Mouse (Mus musculus): ENCODE results near the gene Ubiad1. TPM values are rescaled to one million over a fixed set of nuclear protein-coding genes. Genes with fewer than 3 reads are reported as not detected.

Gene Ubiad1
- total RNA-seq, 2 experiments from 2014 or later = 17.6 to 18.5 TPM

DNA sequence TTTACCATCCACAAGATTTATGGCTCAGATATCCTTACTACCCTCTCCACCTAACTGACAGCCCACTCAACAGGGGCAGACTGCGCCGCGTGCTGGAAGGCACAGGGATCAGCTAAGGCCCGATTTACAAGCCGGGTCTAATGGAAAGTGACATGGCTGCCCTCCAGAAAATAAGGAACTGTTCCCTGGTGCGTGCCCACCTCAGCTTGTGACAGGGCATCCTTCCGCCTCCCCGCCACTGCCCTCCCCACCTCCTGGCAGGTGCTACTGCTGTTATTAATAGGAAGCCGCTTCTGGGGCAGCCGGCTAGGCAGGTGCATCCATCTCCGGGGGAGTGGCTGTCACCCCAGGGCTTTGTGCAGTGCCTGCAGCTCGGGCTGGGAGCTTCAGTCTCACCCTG lies 41.2 kb downstream of the Ubiad1 start:
- no peak for DNase-seq

DNA sequence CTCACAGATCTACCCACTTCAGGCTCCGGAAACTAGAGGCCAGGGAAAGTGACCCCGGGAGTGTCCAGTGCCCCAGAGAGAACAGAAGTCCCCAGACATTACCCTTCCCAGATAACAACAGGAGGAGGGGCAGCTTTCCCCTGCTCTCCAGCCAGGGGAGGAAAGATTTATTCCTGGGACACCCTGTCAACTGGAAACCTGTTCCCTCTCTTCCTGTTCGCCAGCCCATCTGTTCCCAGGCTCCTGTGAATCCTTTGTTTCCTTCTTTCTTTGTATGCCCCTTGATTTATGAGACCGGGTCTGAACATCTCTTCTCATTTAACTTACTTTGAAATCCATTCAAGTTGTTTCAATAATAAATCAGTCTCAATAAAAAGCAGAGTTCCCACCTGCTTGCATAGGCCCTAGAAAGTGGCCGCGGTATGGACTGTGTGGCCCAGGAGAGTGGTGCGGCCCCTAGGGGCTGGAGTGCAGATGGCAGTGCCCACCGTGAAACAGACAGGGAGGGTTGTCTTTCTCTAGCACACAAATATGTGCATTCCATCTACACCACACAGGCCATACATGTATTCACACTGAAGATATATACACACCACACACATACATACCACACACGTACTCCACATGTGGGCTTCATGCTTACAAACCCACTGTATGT lies 45.0 kb downstream of the Ubiad1 start:
- no peak for DNase-seq

DNA sequence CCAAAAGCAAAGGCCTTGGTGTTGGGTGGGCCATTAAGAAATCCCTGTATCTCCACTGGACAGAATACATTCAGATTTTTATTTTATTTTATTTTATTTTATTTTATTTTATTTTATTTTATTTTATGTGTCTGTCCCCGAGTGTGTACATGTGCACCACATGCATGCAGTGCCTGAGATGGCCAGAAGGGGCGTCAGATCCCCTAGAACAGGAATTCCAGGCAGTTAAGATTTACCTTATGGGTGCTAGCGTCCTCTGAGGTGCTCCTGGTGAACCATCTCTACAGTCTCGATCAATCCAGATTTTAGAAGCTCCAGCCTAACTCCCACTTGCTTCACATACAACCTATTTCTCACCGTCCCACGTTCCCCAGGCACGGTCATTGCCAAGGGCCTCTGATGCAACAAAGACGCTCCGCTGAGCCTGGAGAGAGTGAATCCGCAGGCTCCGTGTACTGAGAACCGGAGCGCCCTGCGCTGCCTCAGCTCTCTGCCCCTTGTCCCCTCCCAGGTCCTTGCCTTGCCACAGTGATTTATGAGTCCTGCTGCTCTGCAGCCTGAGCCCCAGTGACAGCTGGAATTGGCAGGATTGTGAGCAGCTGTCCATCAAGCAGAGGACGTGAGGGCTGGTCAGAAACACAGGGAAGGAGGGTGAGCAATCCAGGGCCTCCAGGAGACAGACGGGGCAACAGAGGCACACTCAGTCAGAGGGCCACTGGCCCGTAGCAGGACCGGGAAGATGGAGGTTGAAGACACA lies 46.9 kb downstream of the Ubiad1 start:
- DNase-seq = peak; percentile 16

DNA sequence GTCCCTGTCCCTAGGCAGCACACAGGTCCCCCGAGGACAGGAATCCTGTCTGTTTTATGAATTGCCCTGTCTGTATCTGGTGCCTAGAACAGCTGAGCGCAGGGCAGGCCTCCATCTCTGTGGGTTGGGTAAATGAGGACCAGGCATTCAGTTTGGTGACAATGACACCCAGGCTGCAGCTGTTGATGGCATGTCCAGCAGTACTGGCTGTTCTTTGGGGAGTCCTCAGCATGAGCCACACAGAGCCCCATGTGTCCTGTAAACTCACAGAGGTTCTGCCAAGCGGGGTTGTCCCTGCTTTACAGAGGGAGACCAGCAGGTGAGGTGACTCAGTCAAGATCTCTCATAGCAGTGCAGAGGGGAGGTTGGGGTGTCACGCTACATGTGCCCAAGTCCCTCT lies 47.5 kb downstream of the Ubiad1 start:
- DNase-seq = no peak

DNA sequence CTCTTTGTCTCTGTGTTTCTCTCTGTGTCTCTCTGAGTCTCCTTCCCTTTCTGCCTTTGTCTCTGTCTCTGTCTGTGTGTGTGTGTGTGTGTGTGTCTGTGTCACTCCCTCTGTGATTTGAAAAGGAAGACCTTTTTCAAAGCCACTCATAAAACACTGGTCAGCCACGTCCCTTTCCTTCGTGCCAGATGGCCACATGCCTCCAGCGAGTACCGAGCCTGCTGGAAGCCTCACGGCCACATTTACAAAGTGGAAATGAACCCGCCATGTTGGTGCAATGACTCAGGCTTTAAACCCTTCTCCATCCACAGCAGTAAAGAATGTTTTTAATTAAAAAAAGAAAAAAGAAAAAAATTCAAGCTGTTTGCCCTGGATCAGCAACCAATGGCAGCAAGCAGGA lies 48.7 kb downstream of the Ubiad1 start:
- no peak for DNase-seq

DNA sequence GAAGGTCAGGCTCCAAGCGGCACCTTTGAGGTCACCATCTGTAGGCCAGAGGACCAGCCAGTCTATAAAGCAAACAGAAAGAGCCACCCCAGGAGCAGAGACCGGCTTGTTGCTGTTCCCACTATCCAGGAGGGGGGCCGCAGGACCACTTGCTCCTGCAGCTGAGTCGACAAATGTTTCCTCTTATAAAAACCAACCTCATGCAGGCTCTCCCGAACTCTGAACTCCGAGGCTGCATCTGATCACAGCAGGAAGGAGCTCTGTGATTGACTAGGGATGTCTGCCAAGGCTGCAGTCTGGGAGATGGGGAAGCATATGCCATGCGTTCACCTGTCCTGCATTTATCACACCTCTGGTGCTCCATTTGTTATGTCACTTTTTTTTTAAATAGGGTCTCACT lies 49.4 kb downstream of the Ubiad1 start:
- no peak for DNase-seq

DNA sequence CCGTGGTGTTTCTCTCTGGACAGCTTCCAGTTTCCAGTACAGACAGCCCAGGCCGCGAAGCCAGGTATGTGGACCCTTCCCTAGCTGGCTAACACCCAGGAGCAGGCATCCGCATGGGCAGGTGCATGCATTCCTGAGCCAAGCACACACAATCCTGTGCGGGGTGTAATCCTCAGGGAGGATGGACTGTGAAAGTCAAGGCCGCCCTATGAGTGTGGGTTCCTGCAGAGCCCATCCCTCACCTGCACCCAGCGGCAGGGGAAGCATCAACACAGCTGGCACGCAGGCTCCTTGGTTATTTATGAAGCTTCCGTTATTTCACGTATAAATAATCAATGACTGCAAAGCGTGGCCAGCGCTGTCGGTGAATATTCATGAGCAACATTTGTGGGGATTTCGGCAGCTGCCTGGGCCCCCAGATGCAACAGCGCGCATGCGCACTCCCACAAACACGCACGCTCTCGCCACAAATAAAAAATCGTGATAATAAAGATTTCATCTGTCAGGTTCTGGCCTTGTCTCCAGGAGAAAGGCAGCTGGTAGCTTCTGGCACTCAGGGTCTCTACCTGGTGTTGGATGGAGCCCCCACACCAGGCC lies 52.8 kb downstream of the Ubiad1 start:
- DNase-seq = no peak

DNA sequence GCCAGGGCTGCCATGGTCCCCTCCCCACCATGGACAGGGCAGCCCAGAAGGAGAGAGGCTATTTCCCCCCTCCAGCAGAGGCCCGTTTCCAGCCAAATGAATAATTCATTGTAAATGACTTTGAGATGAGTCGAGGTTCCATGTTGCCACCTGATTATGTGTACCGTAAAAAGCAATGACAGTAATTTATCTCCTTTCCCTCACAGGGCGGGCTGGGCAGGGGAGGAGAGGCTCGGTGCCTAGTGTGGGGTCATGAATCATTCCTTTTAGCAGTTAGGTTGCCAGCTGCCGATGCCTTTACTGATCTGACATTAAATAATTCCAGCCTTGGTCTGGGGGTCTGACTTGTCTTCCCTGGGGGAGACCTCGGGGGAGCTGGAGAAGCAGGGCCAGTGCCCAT lies 54.9 kb downstream of the Ubiad1 start:
- no peak for DNase-seq

DNA sequence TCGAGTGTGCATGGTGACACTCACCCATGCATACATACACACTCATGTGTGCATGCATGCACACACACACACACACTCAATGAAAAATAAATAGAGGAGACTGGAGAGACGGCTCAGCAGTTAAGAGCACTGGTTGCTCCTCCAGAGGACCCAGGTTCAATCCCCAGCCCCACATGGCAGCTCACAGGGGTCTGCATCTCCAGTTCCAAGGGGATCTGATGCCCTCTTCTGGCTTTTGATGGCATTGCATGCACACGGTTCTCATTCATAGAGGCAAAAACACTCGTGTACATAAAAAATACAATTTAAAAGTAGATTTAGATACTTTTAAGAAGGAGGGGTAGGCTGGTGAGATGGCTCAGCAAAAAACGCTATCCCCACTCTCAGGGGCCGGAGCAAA lies 55.5 kb downstream of the Ubiad1 start:
- DNase-seq = no peak

DNA sequence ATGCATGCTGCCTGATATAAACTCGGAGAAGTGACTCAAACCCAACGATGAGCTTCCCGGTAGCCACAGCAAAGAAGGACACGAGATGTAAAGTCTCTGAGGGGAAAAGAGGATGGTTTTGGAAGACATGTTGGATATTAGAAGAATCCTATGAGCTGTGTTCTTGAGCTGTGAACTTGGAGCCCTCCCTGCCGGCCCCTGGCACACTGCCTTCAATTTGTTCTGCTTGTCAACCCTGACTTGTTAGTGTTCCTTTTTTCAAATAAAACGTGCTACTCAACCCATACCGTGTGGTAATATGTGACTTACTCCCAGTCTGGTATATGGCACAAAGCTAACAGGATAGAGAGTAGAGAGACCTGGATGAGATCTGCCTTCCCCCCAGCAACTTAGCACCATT lies 59.3 kb downstream of the Ubiad1 start:
- DNase-seq = no peak

Other genes starting within 250 kb of the Ubiad1 start
- gene Disp3, start 156.8 kb downstream of the Ubiad1 start, total RNA-seq (2021) = 1 to 10 TPM in 1 of 2 experiments, under 1 TPM in 1; 0.79 to 1.2 TPM
- gene Mtor, start 3.8 kb upstream of the Ubiad1 start, total RNA-seq (2021) = 10 to 100 TPM; 68.4 to 77.9 TPM
- 1 to 10 TPM; 1.6 to 2.1 TPM for gene Angptl7, start 55.7 kb upstream of the Ubiad1 start, total RNA-seq (2021)
- 10 to 100 TPM; 45.7 to 55.6 TPM for gene Exosc10, start 113.7 kb upstream of the Ubiad1 start, total RNA-seq (2021)
- 10 to 100 TPM; 63.1 to 69.7 TPM for gene Srm, start 146.7 kb upstream of the Ubiad1 start, total RNA-seq (2021)
- gene Masp2, start 157.8 kb upstream of the Ubiad1 start, total RNA-seq (2021) = 10 to 100 TPM; 17.2 to 34.8 TPM
- gene Tardbp, start 182.2 kb upstream of the Ubiad1 start, total RNA-seq (2021) = 100 to 1,000 TPM; 214 to 253 TPM
- gene Gm572, start 198.5 kb upstream of the Ubiad1 start, total RNA-seq (2021) = under 1 TPM in 1 of 2 experiments, not detected in 1; 0.64 TPM

Measured in adrenal gland, postnatal 10 days (tissue).